18 mouse cellular contexts compared by ENCODE assay signal in the genomic region with DNA sequence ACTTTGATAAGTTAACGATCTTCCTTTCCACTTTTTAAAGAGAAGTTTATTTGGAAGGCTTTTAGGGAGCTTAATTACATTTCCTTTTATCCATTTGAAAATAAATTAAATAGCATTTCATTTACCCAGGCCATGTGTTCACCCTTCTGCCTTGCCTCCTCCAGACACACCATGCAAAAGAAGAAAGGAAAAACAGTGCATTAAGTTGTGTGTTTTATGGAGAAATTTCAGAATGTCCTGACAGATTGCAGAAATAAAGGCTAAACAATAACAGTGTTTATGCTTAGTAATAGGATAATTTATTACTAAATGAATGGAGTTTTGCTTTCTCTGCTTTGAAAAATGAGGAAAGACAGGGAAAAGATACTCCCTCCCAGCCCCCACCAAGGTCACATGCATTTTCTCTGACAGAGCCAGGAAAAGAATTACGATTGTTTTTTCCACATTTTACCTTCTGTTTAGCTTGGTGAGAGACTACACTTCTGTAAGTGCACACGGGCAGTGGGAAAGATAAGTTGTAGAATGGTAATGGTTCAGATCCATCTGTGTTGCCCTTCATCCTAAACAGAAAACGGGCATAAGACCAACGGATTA.
DNase-seq lines count a peak whose midpoint lies in the region; ATAC-seq and TF ChIP-seq lines count a peak whose summit lies in the region.
"Had no signal": no experiment of that assay in that cellular context is flagged by ENCODE, and none has a peak within 500 bp of the region (broad histone marks: within the 10 kb centered on the region; RNA-seq: fewer than 3 reads in every experiment).

No protein-coding gene starts in this region.

- H3K9ac ChIP-seq in liver, postnatal 0 days (replicated peaks): no peak overlapping the region
- H3K9ac ChIP-seq: embryonic facial prominence, embryonic 15.5 days; hindbrain, embryonic 12.5 days; limb, embryonic 15.5 days; midbrain, embryonic 12.5 days had no signal

- TF ChIP-seq EP300 in liver, postnatal 0 days (IDR thresholded peaks at IDR 0.05; ENCODE audit: low read depth): no peak

- no peak overlapping the region for H3K4me2 ChIP-seq in liver, postnatal 0 days (ENCODE audit: low read depth, low read length)
- H3K4me2 ChIP-seq: heart, embryonic 11.5 days; hindbrain, embryonic 12.5 days; limb, embryonic 15.5 days; midbrain, embryonic 12.5 days had no signal

- DNase-seq in adrenal gland, postnatal 10 days: peak; percentile 35
- no peak for DNase-seq in adrenal gland, adult 8-10 months
- DNase-seq in kidney, adult 2 months: peak; percentile 10
- DNase-seq in kidney, adult 8-10 months: no peak
- no peak for DNase-seq in cerebellum, postnatal 36 days
- no peak for DNase-seq in liver, postnatal 0 days
- DNase-seq: gastrocnemius, postnatal 14 days; lung, postnatal 14 days; right cerebral cortex, postnatal 14 days; thymus, postnatal 25 days had no signal

- no peaks in the 10 kb centered on the region for H3K27me3 ChIP-seq in kidney, adult 2 months (replicated peaks; ENCODE audit: control insufficient read depth, insufficient read depth, low read length)
- no peaks in the 10 kb centered on the region for H3K27me3 ChIP-seq in megakaryocyte, embryonic 14.5 days (replicated peaks)
- no peaks in the 10 kb centered on the region for H3K27me3 ChIP-seq in liver, postnatal 0 days (ENCODE audit: insufficient read depth, low read length)
- H3K27me3 ChIP-seq: embryonic facial prominence, embryonic 15.5 days; hindbrain, embryonic 12.5 days; limb, embryonic 15.5 days; midbrain, embryonic 12.5 days had no signal

- H3K9me3 ChIP-seq in megakaryocyte, embryonic 14.5 days: peaks cover 7% of the 10 kb centered on the region; the same call in 1 of the 2 replicates
- no peaks in the 10 kb centered on the region for H3K9me3 ChIP-seq in liver, postnatal 0 days (ENCODE audit: low read length)
- H3K9me3 ChIP-seq: embryonic facial prominence, embryonic 15.5 days; hindbrain, embryonic 12.5 days; limb, embryonic 15.5 days; midbrain, embryonic 12.5 days had no signal

- H3K4me3 ChIP-seq in kidney, adult 2 months (ENCODE audit: insufficient read depth, low read depth, low read length): no peak overlapping the region
- peak overlapping the region; percentile 88 for H3K4me3 ChIP-seq in megakaryocyte, embryonic 14.5 days (replicated peaks)
- no peak overlapping the region for H3K4me3 ChIP-seq in liver, postnatal 0 days (ENCODE audit: low read depth, low read length)
- H3K4me3 ChIP-seq: embryonic facial prominence, embryonic 15.5 days; hindbrain, embryonic 12.5 days; left cerebral cortex, adult 2 months; limb, embryonic 15.5 days; midbrain, embryonic 12.5 days had no signal

- H3K27ac ChIP-seq in kidney, adult 2 months (ENCODE audit: insufficient read depth, low read depth, low read length): no peak overlapping the region
- no peak overlapping the region for H3K27ac ChIP-seq in liver, postnatal 0 days (ENCODE audit: low read depth)
- H3K27ac ChIP-seq: hindbrain, embryonic 12.5 days; left cerebral cortex, adult 2 months; limb, embryonic 15.5 days; midbrain, embryonic 12.5 days had no signal

- ATAC-seq in megakaryocyte, adult 5-6 weeks (ENCODE audit: poor library complexity, severe bottlenecking): no peak
- no peak for ATAC-seq in liver, postnatal 0 days

- TF ChIP-seq CTCF in kidney, adult 2 months (conservative IDR thresholded peaks at IDR 0.05; ENCODE audit: insufficient read depth, insufficient read length, low read depth, low read length): no peak
- TF ChIP-seq CTCF in liver, postnatal 0 days (IDR thresholded peaks at IDR 0.05; ENCODE audit: low read depth): no peak

- 31% methylated on average over 5 of the region's 5 CpGs for WGBS in kidney, adult 2 months
- WGBS in liver, postnatal 0 days (ENCODE audit: insufficient replicate concordance): 57% methylated on average over 5 of the region's 5 CpGs

- 0 out of 2 replicates have a peak, but pooled peaks cover 6% of the 10 kb centered on the region for H3K4me1 ChIP-seq in kidney, adult 2 months (ENCODE audit: control insufficient read depth, insufficient read depth, low read length)
- H3K4me1 ChIP-seq in megakaryocyte, embryonic 14.5 days: peaks cover 4% of the 10 kb centered on the region; the same call in 1 of the 2 replicates
- H3K4me1 ChIP-seq in liver, postnatal 0 days (ENCODE audit: insufficient read depth): no peaks in the 10 kb centered on the region
- H3K4me1 ChIP-seq: embryonic facial prominence, embryonic 15.5 days; limb, embryonic 15.5 days; midbrain, embryonic 12.5 days had no signal

- no peaks in the 10 kb centered on the region for H3K36me3 ChIP-seq in kidney, adult 2 months (ENCODE audit: control insufficient read depth, insufficient read depth, low read length)
- no peaks in the 10 kb centered on the region for H3K36me3 ChIP-seq in megakaryocyte, embryonic 14.5 days (replicated peaks; ENCODE audit: low read length)
- no peaks in the 10 kb centered on the region for H3K36me3 ChIP-seq in liver, postnatal 0 days (replicated peaks; ENCODE audit: insufficient read depth, low read length)
- H3K36me3 ChIP-seq: embryonic facial prominence, embryonic 15.5 days; hindbrain, embryonic 12.5 days; limb, embryonic 15.5 days; midbrain, embryonic 12.5 days had no signal

- TF ChIP-seq POLR2A in kidney, adult 2 months (IDR thresholded peaks at IDR 0.05; ENCODE audit: low read depth, low read length): no peak

Comparison
In these comparisons a context has a peak if more than half of its experiments do, and no peak if none do; other contexts are left out.
1. DNase-seq: peak in adrenal gland, postnatal 10 days (single experiment) and kidney, adult 2 months (single experiment); none in adrenal gland, adult 8-10 months (single experiment), kidney, adult 8-10 months (0 of 2), cerebellum, postnatal 36 days (0 of 2) and liver, postnatal 0 days (single experiment).